Mouse (Mus musculus) myocyte (in vitro differentiated cells): ENCODE results near the gene Myo19.
A peak's percentile ranks its signal among the peaks of the same experiment; 100 is the strongest.

Experiments used
- E2F4 ChIP-seq: IDR thresholded peaks from one replicate; pipeline ENCODE4 v1.6.1; 2011; ENCODE audit warnings: mild to moderate bottlenecking, control low read depth, moderate library complexity; ENCODE audit not compliant: insufficient read depth
- MYOD1 ChIP-seq, 3 experiments: IDR thresholded peaks; one replicate each; pipeline ENCODE4 v1.6.1; 2011; ENCODE audit warnings: control low read depth in 2 of 3, low read depth in 2 of 3, mild to moderate bottlenecking in 2 of 3, moderate library complexity in 1 of 3; ENCODE audit not compliant: insufficient read length in 2 of 3, control insufficient read depth in 1 of 3
- MYOG ChIP-seq, 3 experiments: IDR thresholded peaks; one replicate each; pipeline ENCODE4 v1.6.1; 2011; ENCODE audit warnings: control low read depth in 2 of 3, low read depth in 2 of 3, mild to moderate bottlenecking in 2 of 3; ENCODE audit not compliant: insufficient read length in 2 of 3, control insufficient read depth in 1 of 3, insufficient read depth in 1 of 3
- POLR2A ChIP-seq: IDR thresholded peaks from one replicate; pipeline ENCODE4 v1.6.1; 2011; ENCODE audit warnings: low read depth, mild to moderate bottlenecking, control low read depth, moderate library complexity; ENCODE audit not compliant: insufficient read length
- SRF ChIP-seq: IDR thresholded peaks from one replicate; pipeline ENCODE4 v1.6.1; 2011; ENCODE audit warnings: low read depth; ENCODE audit not compliant: control insufficient read depth, insufficient read length
- TCF12 ChIP-seq: IDR thresholded peaks from one replicate; pipeline ENCODE4 v1.6.1; 2011; ENCODE audit warnings: mild to moderate bottlenecking, control low read depth; ENCODE audit not compliant: poor library complexity, insufficient read depth, severe bottlenecking
- USF1 ChIP-seq: IDR thresholded peaks from one replicate; pipeline ENCODE4 v1.6.1; 2011; ENCODE audit warnings: low read depth, mild to moderate bottlenecking, control low read depth, moderate library complexity

DNA sequence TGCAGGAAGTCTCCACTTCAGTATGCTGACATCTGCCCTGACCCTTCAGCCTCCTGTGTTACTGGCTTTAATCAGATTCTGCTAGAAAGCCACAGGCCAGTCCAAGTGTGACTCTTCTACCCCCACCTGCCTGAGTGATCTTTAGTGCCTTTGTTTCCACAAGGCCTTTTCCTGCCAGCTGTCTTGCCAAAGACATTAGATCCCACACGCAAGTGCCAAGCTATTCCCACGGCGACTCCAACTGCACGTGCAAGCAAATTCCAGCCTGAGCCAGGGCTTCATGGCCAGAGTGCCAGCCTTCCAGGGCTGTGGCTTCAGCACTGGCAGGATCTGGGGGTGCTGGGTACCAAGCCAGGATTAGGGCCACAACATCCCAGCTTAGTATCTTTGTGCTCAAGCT lies 30.5 kb downstream of the Myo19 start:
- TF ChIP-seq SRF = no peak
- no peak for TF ChIP-seq TCF12
- TF ChIP-seq POLR2A = no peak
- peak in 2 of 3 experiments; percentile 70 to 88 for TF ChIP-seq MYOG (IDR thresholded peaks at IDR 0.05; ENCODE audit: control insufficient read depth in 1 of 3, insufficient read depth in 1 of 3, insufficient read length in 2 of 3, low read depth in 2 of 3)
- no peak for TF ChIP-seq E2F4
- TF ChIP-seq USF1 = no peak
- peak in 2 of 3 experiments; percentile 48 to 76 for TF ChIP-seq MYOD1 (IDR thresholded peaks at IDR 0.05; ENCODE audit: control insufficient read depth in 1 of 3, insufficient read length in 2 of 3, low read depth in 2 of 3)
